In the genomic region with DNA sequence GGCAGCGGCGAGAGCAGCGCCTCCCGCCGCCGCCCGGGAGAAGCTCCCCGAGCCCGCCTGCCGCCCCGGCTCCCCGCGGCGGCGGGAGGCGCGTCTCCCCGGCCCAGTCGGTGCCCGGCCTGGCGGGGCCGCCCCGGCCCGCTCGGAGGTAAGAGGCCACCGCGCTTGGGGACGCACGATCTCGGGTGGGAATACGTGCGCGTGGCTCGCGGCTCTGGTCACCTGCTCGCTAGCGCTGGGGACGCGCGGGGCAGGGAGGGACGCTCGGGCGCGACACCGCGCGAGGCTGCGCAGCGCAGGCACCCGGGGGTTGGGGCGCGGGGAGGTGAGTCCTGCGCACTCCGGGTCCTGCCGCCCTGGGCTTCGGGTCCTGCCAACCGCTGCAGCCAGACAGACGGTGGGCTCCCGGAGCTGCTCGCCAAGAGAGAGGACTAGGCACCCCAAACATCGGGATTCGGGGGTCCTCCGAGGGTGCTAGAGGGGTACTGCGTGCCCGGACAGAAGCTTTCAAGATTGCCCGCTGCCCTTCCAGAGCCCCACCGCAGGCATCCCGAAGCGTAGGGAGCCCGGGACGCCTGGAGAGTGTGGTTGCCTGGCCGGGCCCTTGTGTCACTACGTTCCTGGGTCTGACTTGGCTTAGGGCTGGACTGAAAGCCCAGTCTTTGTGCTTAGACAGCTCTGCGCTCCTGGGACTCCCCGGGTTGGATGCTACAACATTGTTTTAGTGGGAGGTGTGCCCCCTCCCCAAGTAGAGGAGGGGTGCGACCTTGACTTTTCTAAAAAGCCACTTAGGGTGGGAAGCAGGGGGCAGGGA, we compare ENCODE assay signal across 9 mouse cellular contexts. TPM values are rescaled to one million over a fixed set of nuclear protein-coding genes. Genes with fewer than 3 reads are reported as not detected.
DNase-seq lines count a peak whose midpoint lies in the region; ATAC-seq lines count a peak whose summit lies in the region.
"Had no signal": no experiment of that assay in that cellular context is flagged by ENCODE, and none has a peak within 500 bp of the region (broad histone marks: within the 10 kb centered on the region; RNA-seq: fewer than 3 reads in every experiment).

No protein-coding gene starts in this region.

- peak; percentile 56 for ATAC-seq in cerebellum, adult (ENCODE audit: insufficient number of reproducible peaks, low FRiP score, low TSS enrichment)
- peak; percentile 75 for ATAC-seq in forebrain, embryonic 16.5 days
- ATAC-seq in limb, embryonic 12.5 days (ENCODE audit: insufficient number of reproducible peaks, insufficient read depth, low FRiP score, low TSS enrichment, low read depth), result peak; percentile 60; the same call in 1 of the 2 replicates
- peak; percentile 66; the same call in 1 of the 2 replicates for ATAC-seq in neural tube, embryonic 11.5 days (ENCODE audit: insufficient read depth, low FRiP score, low TSS enrichment)

- H3K9ac ChIP-seq in forebrain, embryonic 16.5 days (replicated peaks; ENCODE audit: low read depth, low read length), result peak overlapping the region; percentile 66
- H3K9ac ChIP-seq in limb, embryonic 12.5 days (replicated peaks), result peak overlapping the region; percentile 67
- H3K9ac ChIP-seq in neural tube, embryonic 11.5 days (ENCODE audit: low read length), result peak overlapping the region; percentile 55

- peak overlapping the region; percentile 98 for H3K4me2 ChIP-seq in forebrain, embryonic 16.5 days (ENCODE audit: low read length)
- peak overlapping the region; percentile 100 for H3K4me2 ChIP-seq in limb, embryonic 12.5 days
- H3K4me2 ChIP-seq in neural tube, embryonic 11.5 days (ENCODE audit: low read depth), result peak overlapping the region; percentile 100

- under 1% methylated on average over 63 of the region's 76 CpGs for WGBS in forebrain, embryonic 16.5 days
- under 1% methylated on average over 66 of the region's 76 CpGs for WGBS in limb, embryonic 12.5 days
- under 1% methylated on average over 76 of the region's 76 CpGs for WGBS in neural tube, embryonic 11.5 days

- H3K4me1 ChIP-seq in forebrain, embryonic 16.5 days (replicated peaks; ENCODE audit: control insufficient read depth, insufficient read depth, low read length), result peaks cover 21% of the 10 kb centered on the region
- peaks cover 19% of the 10 kb centered on the region for H3K4me1 ChIP-seq in limb, embryonic 12.5 days (replicated peaks)
- H3K4me1 ChIP-seq in neural tube, embryonic 11.5 days (ENCODE audit: control insufficient read depth, insufficient read depth, low read length), result peaks cover 8% of the 10 kb centered on the region; the same call in 1 of the 2 replicates

- no peaks in the 10 kb centered on the region for H3K9me3 ChIP-seq in forebrain, embryonic 16.5 days (ENCODE audit: control insufficient read depth, low read length)
- H3K9me3 ChIP-seq in limb, embryonic 12.5 days, result no peaks in the 10 kb centered on the region
- H3K9me3 ChIP-seq in neural tube, embryonic 11.5 days (ENCODE audit: control insufficient read depth, low read length), result no peaks in the 10 kb centered on the region

- peaks cover 22% of the 10 kb centered on the region for H3K27me3 ChIP-seq in forebrain, embryonic 16.5 days (replicated peaks; ENCODE audit: control insufficient read depth, insufficient read depth, low read length)
- peaks cover 64% of the 10 kb centered on the region for H3K27me3 ChIP-seq in limb, embryonic 12.5 days
- H3K27me3 ChIP-seq in neural tube, embryonic 11.5 days (ENCODE audit: control insufficient read depth, insufficient read depth, low read length), result peaks cover 39% of the 10 kb centered on the region
- H3K27me3 ChIP-seq: CH12.LX had no signal

- peak overlapping the region; percentile 76 for H3K4me3 ChIP-seq in forebrain, embryonic 16.5 days (replicated peaks; ENCODE audit: low read length)
- H3K4me3 ChIP-seq in limb, embryonic 12.5 days (replicated peaks), result peak overlapping the region; percentile 79
- peak overlapping the region; percentile 64 for H3K4me3 ChIP-seq in neural tube, embryonic 11.5 days (ENCODE audit: low read depth, low read length)

- intact Hi-C loops in heart, postnatal 25 days (cut with DNase I), result loop anchor here (2.0 to 5.0 kb wide), 3 partner anchors 87 to 183 kb away; no protein-coding TSS in a partner anchor

- H3K36me3 ChIP-seq in forebrain, embryonic 16.5 days (ENCODE audit: control insufficient read depth, insufficient read depth), result no peaks in the 10 kb centered on the region
- H3K36me3 ChIP-seq in limb, embryonic 12.5 days, result no peaks in the 10 kb centered on the region
- H3K36me3 ChIP-seq in neural tube, embryonic 11.5 days (ENCODE audit: control insufficient read depth, insufficient read depth, low read length), result no peaks in the 10 kb centered on the region

- no peak overlapping the region for H3K27ac ChIP-seq in forebrain, embryonic 16.5 days (ENCODE audit: low read length)
- no peak overlapping the region for H3K27ac ChIP-seq in limb, embryonic 12.5 days
- no peak overlapping the region for H3K27ac ChIP-seq in neural tube, embryonic 11.5 days (ENCODE audit: low read depth, low read length)

- DNase-seq in heart, adult 11 months, result peak; percentile 95
- no peak for DNase-seq in heart, postnatal 25 days (ENCODE audit: low spot score)
- peak; percentile 50 for DNase-seq in induced T-regulatory cell, adult 2 months (ENCODE audit: low read depth)
- DNase-seq in neural tube, embryonic 11.5 days (ENCODE audit: low spot score), result peak; percentile 51
- peak; percentile 46 for DNase-seq in urinary bladder, postnatal 14 days (ENCODE audit: low spot score)

RNA-seq across cellular contexts. Expression of a gene that starts 0.5 kb away (rescaled TPM):
- 10 to 100 TPM in 1 of 2 experiments, 1 to 10 TPM in 1; 2.2 to 11.4 TPM for total RNA-seq in heart, postnatal 25 days (2021)
- 1.3 and 1.6 TPM in 2 replicates for polyA plus RNA-seq in forebrain, embryonic 16.5 days (2015; fragmentation: Nextera tagmentation; extraction: Ambion mirVana)
- polyA plus RNA-seq in limb, embryonic 12.5 days (2016; fragmentation: Nextera tagmentation; extraction: Ambion mirVana), result 0.19 and 0.29 TPM in 2 replicates
- 0.17 and 0.38 TPM in 2 replicates for polyA plus RNA-seq in neural tube, embryonic 11.5 days (2014; fragmentation: Nextera tagmentation; extraction: Ambion mirVana)
- total RNA-seq: CH12.LX had no signal
